Mouse (Mus musculus): ENCODE results near the gene Heatr5b. TPM values are rescaled to one million over a fixed set of nuclear protein-coding genes. Genes with fewer than 3 reads are reported as not detected.

Gene Heatr5b
- polyA plus RNA-seq (2012; rRNA removed) (21.9 and 24.5 TPM in 2 replicates), polyA plus RNA-seq (2014; fragmentation: Nextera tagmentation; extraction: Ambion mirVana) (11.5 and 15.6 TPM in 2 replicates)

GRCm38 (mm10) chr17:78834856-78835835 is at the start of gene Heatr5b, which contains the start of gene Gpatch11:
Gene Heatr5b (minus strand): TSS chr17:78835364.
Gene Gpatch11 (plus strand): TSS chr17:78835567.
- WGBS: under 1% methylated on average over 80 of the region's 81 CpGs
- TF ChIP-seq POLR2A (IDR thresholded peaks at IDR 0.05; ENCODE audit: borderline replicate concordance, extremely low read depth, insufficient read depth, insufficient read length): peak; percentile 64; the same call in 1 of the 2 replicates
- ATAC-seq (ENCODE audit: low FRiP score, low read depth) (peak; percentile 98), DNase-seq (ENCODE audit: low spot score) (peak; percentile 97)
- peak within 1 kb of the TSS; percentile 80 for H3K4me3 ChIP-seq (replicated peaks; ENCODE audit: low read length)
- no peaks in the 10 kb centered on the region for H3K27me3 ChIP-seq (ENCODE audit: control insufficient read depth, insufficient read depth, low read length)
- no peaks in the 10 kb centered on the region for H3K9me3 ChIP-seq (ENCODE audit: control insufficient read depth, low read length)
- H3K4me2 ChIP-seq (replicated peaks; ENCODE audit: low read depth, low read length, severe bottlenecking): peak within 1 kb of the TSS; percentile 81
- peaks cover 32% of the 10 kb centered on the region for H3K36me3 ChIP-seq (ENCODE audit: control insufficient read depth, insufficient read depth, low read length)
- H3K27ac ChIP-seq (replicated peaks; ENCODE audit: low read depth, low read length): peak within 1 kb of the TSS; percentile 74
- H3K4me1 ChIP-seq (ENCODE audit: control insufficient read depth, insufficient read depth, low read length): no peaks in the 10 kb centered on the region
- H3K9ac ChIP-seq (ENCODE audit: low read depth, low read length, severe bottlenecking): peak within 1 kb of the TSS; percentile 81

GRCm38 (mm10) chr17:78883291-78883690 is 48.1 kb upstream of the Heatr5b start:
- no peak overlapping the region for H3K4me3 ChIP-seq (replicated peaks; ENCODE audit: low read length)
- no peak for TF ChIP-seq POLR2A (IDR thresholded peaks at IDR 0.05; ENCODE audit: borderline replicate concordance, extremely low read depth, insufficient read depth, insufficient read length)
- 89% methylated on average over 4 of the region's 4 CpGs for WGBS
- 0 out of 2 replicates have a peak, but pooled peaks cover 3% of the 10 kb centered on the region for H3K4me1 ChIP-seq (ENCODE audit: control insufficient read depth, insufficient read depth, low read length)
- no peaks in the 10 kb centered on the region for H3K9me3 ChIP-seq (ENCODE audit: control insufficient read depth, low read length)
- no peak for ATAC-seq (ENCODE audit: low FRiP score, low read depth)
- H3K27ac ChIP-seq (replicated peaks; ENCODE audit: low read depth, low read length): no peak overlapping the region
- no peak overlapping the region for H3K4me2 ChIP-seq (replicated peaks; ENCODE audit: low read depth, low read length, severe bottlenecking)
- no peak for DNase-seq (ENCODE audit: low spot score)
- no peaks in the 10 kb centered on the region for H3K27me3 ChIP-seq (ENCODE audit: control insufficient read depth, insufficient read depth, low read length)
- H3K9ac ChIP-seq (ENCODE audit: low read depth, low read length, severe bottlenecking): no peak overlapping the region
- peaks cover 6% of the 10 kb centered on the region for H3K36me3 ChIP-seq (ENCODE audit: control insufficient read depth, insufficient read depth, low read length)

GRCm38 (mm10) chr17:78882401-78883112 is 47.4 kb upstream of the Heatr5b start, which contains the start of gene Eif2ak2:
Gene Eif2ak2 (minus strand): TSS chr17:78882573.
- peak within 1 kb of the TSS; percentile 73 for H3K27ac ChIP-seq (replicated peaks; ENCODE audit: low read depth, low read length)
- DNase-seq (ENCODE audit: low spot score) (peak; percentile 86), ATAC-seq (ENCODE audit: low FRiP score, low read depth) (peak; percentile 97)
- WGBS: 1% methylated on average over 28 of the region's 28 CpGs
- H3K27me3 ChIP-seq (ENCODE audit: control insufficient read depth, insufficient read depth, low read length): no peaks in the 10 kb centered on the region
- peak within 1 kb of the TSS; percentile 68 for H3K4me2 ChIP-seq (replicated peaks; ENCODE audit: low read depth, low read length, severe bottlenecking)
- peak within 1 kb of the TSS; percentile 67 for H3K4me3 ChIP-seq (replicated peaks; ENCODE audit: low read length)
- no peaks in the 10 kb centered on the region for H3K9me3 ChIP-seq (ENCODE audit: control insufficient read depth, low read length)
- peaks cover 14% of the 10 kb centered on the region for H3K36me3 ChIP-seq (ENCODE audit: control insufficient read depth, insufficient read depth, low read length)
- H3K9ac ChIP-seq (ENCODE audit: low read depth, low read length, severe bottlenecking): peak within 1 kb of the TSS; percentile 81
- H3K4me1 ChIP-seq (ENCODE audit: control insufficient read depth, insufficient read depth, low read length): 0 out of 2 replicates have a peak, but pooled peaks cover 3% of the 10 kb centered on the region
- peak; percentile 75; the same call in 1 of the 2 replicates for TF ChIP-seq POLR2A (IDR thresholded peaks at IDR 0.05; ENCODE audit: borderline replicate concordance, extremely low read depth, insufficient read depth, insufficient read length)

GRCm38 (mm10) chr17:78881878-78882304 is 46.7 kb upstream of the Heatr5b start:
- Histone ChIP-seq H3K4me1 (ENCODE audit: control insufficient read depth, insufficient read depth, low read length) (0 out of 2 replicates have a peak, but pooled peaks cover 3% of the 10 kb centered on the region), H3K9me3 (ENCODE audit: control insufficient read depth, low read length) (no peaks in the 10 kb centered on the region), H3K27ac (replicated peaks; ENCODE audit: low read depth, low read length) (peak overlapping the region; percentile 73), H3K9ac (ENCODE audit: low read depth, low read length, severe bottlenecking) (peak overlapping the region; percentile 81), H3K4me3 (replicated peaks; ENCODE audit: low read length) (peak overlapping the region; percentile 67), H3K27me3 (ENCODE audit: control insufficient read depth, insufficient read depth, low read length) (no peaks in the 10 kb centered on the region), H3K4me2 (replicated peaks; ENCODE audit: low read depth, low read length, severe bottlenecking) (peak overlapping the region; percentile 68), H3K36me3 (ENCODE audit: control insufficient read depth, insufficient read depth, low read length) (peaks cover 15% of the 10 kb centered on the region)
- 18% methylated on average over 4 of the region's 7 CpGs for WGBS
- DNase-seq (ENCODE audit: low spot score): peak; percentile 34
- ATAC-seq (ENCODE audit: low FRiP score, low read depth): peak; percentile 17; the same call in 1 of the 2 replicates
- no peak for TF ChIP-seq POLR2A (IDR thresholded peaks at IDR 0.05; ENCODE audit: borderline replicate concordance, extremely low read depth, insufficient read depth, insufficient read length)

GRCm38 (mm10) chr17:78873886-78874285 is 38.7 kb upstream of the Heatr5b start:
- ATAC-seq (ENCODE audit: low FRiP score, low read depth) (no peak), DNase-seq (ENCODE audit: low spot score) (no peak)
- Histone ChIP-seq H3K9me3 (ENCODE audit: control insufficient read depth, low read length) (no peaks in the 10 kb centered on the region), H3K4me3 (replicated peaks; ENCODE audit: low read length) (no peak overlapping the region), H3K4me2 (replicated peaks; ENCODE audit: low read depth, low read length, severe bottlenecking) (no peak overlapping the region), H3K36me3 (ENCODE audit: control insufficient read depth, insufficient read depth, low read length) (peaks cover 40% of the 10 kb centered on the region), H3K9ac (ENCODE audit: low read depth, low read length, severe bottlenecking) (no peak overlapping the region), H3K4me1 (ENCODE audit: control insufficient read depth, insufficient read depth, low read length) (no peaks in the 10 kb centered on the region), H3K27me3 (ENCODE audit: control insufficient read depth, insufficient read depth, low read length) (no peaks in the 10 kb centered on the region), H3K27ac (replicated peaks; ENCODE audit: low read depth, low read length) (no peak overlapping the region)
- 92% methylated on average over 6 of the region's 6 CpGs for WGBS
- no peak for TF ChIP-seq POLR2A (IDR thresholded peaks at IDR 0.05; ENCODE audit: borderline replicate concordance, extremely low read depth, insufficient read depth, insufficient read length)
